Mouse (Mus musculus) liver, adult 2 months (tissue): ENCODE measurements around the gene Irgc1.

ENCODE experiments used
- CTCF ChIP-seq: fragments of 200-500 bp; IDR thresholded peaks from 2 replicates; pipeline ENCODE4 v1.5.1; 2011; ENCODE audit warnings: low read depth, low read length, control low read depth
- POLR2A ChIP-seq: fragments of 200-500 bp; IDR thresholded peaks from 2 replicates; pipeline ENCODE4 v1.6.1; 2011; ENCODE audit warnings: low read length, control low read depth; ENCODE audit not compliant: insufficient read depth; ENCODE audit errors: extremely low read depth

DNA sequence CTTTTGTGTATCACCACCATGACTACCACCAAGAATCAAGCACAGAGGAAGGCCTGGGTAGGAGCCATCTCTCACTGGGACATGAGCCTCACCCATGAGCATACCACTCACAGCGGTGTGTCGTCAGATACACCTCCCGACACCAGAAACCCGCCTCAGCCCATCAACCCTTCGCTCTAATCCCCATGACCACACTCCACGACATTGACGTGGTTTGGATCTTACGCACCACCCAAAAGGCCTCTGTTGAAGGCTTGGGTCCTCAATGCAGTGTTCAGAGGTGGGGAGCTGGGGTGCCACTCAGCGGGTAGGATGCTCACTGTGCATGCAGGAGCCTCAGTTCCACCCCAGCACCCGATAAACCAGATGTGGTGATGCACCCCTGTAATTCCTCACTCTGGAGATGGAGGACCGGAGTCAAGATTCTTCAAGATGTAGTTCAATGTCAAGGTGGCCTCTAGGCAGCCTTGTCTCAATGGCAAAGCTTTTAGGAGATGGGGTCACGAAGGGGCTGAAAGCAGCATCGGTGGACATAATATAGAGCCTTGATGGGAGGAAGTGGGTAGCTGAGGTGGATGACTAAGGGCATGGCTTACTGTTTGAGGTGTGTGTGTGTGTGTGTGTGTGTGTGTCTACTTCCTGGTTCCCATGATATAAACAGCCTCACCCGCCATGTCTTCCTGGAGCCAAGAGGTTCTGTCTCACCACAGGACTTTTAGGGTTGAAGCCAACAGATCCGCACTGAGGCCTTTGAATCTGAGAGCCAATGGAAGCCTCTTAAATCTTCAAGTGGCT is 21.3 kb downstream of the Irgc1 start:
- TF ChIP-seq POLR2A = no peak
- no peak for TF ChIP-seq CTCF
